Mouse (Mus musculus): Measurements from ENCODE around the gene Crygn.
"Not testable (repeated sequence)": the region's sequence is repeated elsewhere in the genome, so short reads cannot be mapped to it uniquely, and the experiment has no call there.

- not testable (repeated sequence) for TF ChIP-seq POLR2A (IDR thresholded peaks at IDR 0.05; ENCODE audit: borderline replicate concordance, control insufficient read depth, low read depth, low read length); CTCF (IDR thresholded peaks at IDR 0.05; ENCODE audit: control insufficient read depth, insufficient read depth, low read length)
Observed at GRCm38 (mm10) chr5:24774549-24774948, 16.7 kb upstream of the Crygn start.

All from bone marrow, adult 2 months (tissue).